Mouse (Mus musculus) kidney, adult 2 months (tissue): Measurements from ENCODE around the gene Tbx4.

Experiments used
- CTCF ChIP-seq: fragments of 200-500 bp; conservative IDR thresholded peaks from 2 replicates; pipeline ENCODE4 v1.5.1; 2011; ENCODE audit warnings: low read depth, mild to moderate bottlenecking, control low read depth, low read length, moderate library complexity, mixed read lengths; ENCODE audit not compliant: insufficient read depth, insufficient read length
- POLR2A ChIP-seq: fragments of 200-500 bp; IDR thresholded peaks from one replicate; pipeline ENCODE4 v1.6.1; 2011; ENCODE audit warnings: low read depth, low read length, control low read depth

DNA sequence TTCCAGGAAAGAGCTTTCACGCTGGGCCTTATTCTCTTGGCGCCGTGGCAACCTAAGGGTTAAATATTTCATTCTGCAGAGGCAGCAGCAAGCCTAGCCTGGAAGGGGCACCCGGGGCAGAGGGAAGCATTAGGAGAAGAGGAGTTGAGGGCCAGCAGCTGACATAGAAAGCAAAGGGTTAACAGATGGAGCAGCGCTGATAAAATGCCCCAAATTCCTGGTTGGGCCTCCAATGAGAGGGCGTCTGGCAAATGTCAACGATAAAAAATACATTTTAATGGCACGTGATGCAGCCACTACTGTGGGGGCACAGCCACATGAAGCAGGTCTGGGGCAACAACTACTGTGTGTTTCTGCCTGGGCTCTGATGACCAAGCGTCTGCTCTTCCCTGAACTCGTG is 23.9 kb downstream of the Tbx4 start:
- TF ChIP-seq CTCF, result no peak
- no peak for TF ChIP-seq POLR2A
